Mouse (Mus musculus): ENCODE data around the gene Rpf1. TPM values are rescaled to one million over a fixed set of nuclear protein-coding genes. Genes with fewer than 3 reads are reported as not detected.
A peak's percentile ranks its signal among the peaks of the same experiment; 100 is the strongest.

Gene Rpf1
- polyA plus RNA-seq, 1 experiment from 2014 or later = 56.8 TPM

DNA sequence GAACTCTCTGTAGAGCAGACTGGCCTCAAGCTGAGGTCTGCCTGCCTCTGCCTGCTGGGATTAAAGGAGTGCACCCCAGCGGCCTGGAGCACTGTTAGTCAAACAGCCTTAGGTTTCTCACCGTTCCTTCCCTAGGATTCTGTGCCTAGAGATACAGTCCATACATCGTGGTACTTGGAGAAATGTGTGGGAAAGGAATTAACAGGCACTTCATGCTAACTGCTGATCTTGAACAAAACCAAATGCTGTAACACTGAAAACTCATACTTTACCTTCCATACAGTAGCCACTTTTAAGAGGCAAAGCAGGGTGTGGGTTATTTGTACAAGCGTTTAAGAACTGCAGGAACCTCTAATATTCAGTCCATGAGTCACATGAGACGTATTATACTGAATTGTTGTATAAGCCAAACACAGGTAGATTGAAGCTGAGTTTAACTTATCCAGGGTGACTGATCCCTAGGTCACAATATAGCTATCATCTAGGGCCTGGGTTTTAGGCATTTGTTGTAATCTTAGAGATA is 19.6 kb downstream of the Rpf1 start:
- ATAC-seq (ENCODE audit: low FRiP score, low TSS enrichment) = no peak
- no peaks in the 10 kb centered on the region for H3K9me3 ChIP-seq (ENCODE audit: low read length)
- H3K36me3 ChIP-seq (ENCODE audit: insufficient read depth, low read length) = peaks cover 21% of the 10 kb centered on the region
- H3K27me3 ChIP-seq (ENCODE audit: insufficient read depth, low read length) = no peaks in the 10 kb centered on the region
- peak overlapping the region; percentile 98 for H3K9ac ChIP-seq (replicated peaks; ENCODE audit: low read length)
- peaks cover 27% of the 10 kb centered on the region for H3K4me1 ChIP-seq (ENCODE audit: insufficient read depth, low read length)
- 56% methylated on average over 5 of the region's 5 CpGs for WGBS
- H3K27ac ChIP-seq (ENCODE audit: low read length) = no peak overlapping the region
- H3K4me2 ChIP-seq (replicated peaks; ENCODE audit: low read depth, low read length) = peak overlapping the region; percentile 84
- H3K4me3 ChIP-seq (ENCODE audit: low read length) = peak overlapping the region; percentile 95

DNA sequence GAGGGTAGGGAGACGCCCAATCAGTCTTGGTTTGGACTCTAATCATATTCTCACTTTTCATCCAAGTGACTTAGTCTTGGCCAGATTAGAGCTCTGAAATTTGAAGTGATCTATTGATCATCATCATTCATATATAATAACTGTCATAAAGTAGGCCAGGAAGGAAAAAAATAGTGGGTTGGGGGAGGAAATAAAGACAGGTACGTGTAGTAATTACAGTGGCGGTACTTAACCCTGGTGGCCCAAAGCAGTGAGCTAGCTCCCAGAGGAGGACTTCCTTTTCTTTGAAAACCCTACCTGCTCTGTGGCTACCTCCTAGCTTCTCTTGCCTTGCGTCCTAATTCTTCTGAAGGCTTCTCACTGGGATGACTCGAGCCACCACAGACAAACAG is 20.4 kb downstream of the Rpf1 start:
- Histone ChIP-seq H3K9ac (replicated peaks; ENCODE audit: low read length) (peak overlapping the region; percentile 98), H3K27ac (ENCODE audit: low read length) (peak overlapping the region; percentile 97), H3K4me2 (replicated peaks; ENCODE audit: low read depth, low read length) (peak overlapping the region; percentile 84), H3K4me1 (ENCODE audit: insufficient read depth, low read length) (peaks cover 27% of the 10 kb centered on the region), H3K27me3 (ENCODE audit: insufficient read depth, low read length) (no peaks in the 10 kb centered on the region), H3K9me3 (ENCODE audit: low read length) (no peaks in the 10 kb centered on the region), H3K4me3 (ENCODE audit: low read length) (peak overlapping the region; percentile 95), H3K36me3 (ENCODE audit: insufficient read depth, low read length) (peaks cover 15% of the 10 kb centered on the region)
- 5% methylated on average over 5 of the region's 5 CpGs for WGBS
- no peak for ATAC-seq (ENCODE audit: low FRiP score, low TSS enrichment)

- peak overlapping the region; percentile 97 for H3K27ac ChIP-seq (ENCODE audit: low read length)
Observed at GRCm38 (mm10) chr3:146500003-146500809, 21.0 kb downstream of the Rpf1 start.

GRCm38 (mm10) chr3:146499431-146500002 is 21.7 kb downstream of the Rpf1 start, which contains the start of the genes Spata1 and Gng5:
Spata1 (minus strand) TSS chr3:146499753.
Gng5 (plus strand) TSS chr3:146499807.
- peaks cover 27% of the 10 kb centered on the region for H3K4me1 ChIP-seq (ENCODE audit: insufficient read depth, low read length)
- 0% methylated on average over 47 of the region's 88 CpGs for WGBS
- no peaks in the 10 kb centered on the region for H3K27me3 ChIP-seq (ENCODE audit: insufficient read depth, low read length)
- no peaks in the 10 kb centered on the region for H3K9me3 ChIP-seq (ENCODE audit: low read length)
- peak within 1 kb of the TSS; percentile 95 for H3K4me3 ChIP-seq (ENCODE audit: low read length)
- H3K36me3 ChIP-seq (ENCODE audit: insufficient read depth, low read length) = peaks cover 8% of the 10 kb centered on the region
- H3K4me2 ChIP-seq (replicated peaks; ENCODE audit: low read depth, low read length) = peak within 1 kb of the TSS; percentile 84
- peak within 1 kb of the TSS; percentile 98 for H3K9ac ChIP-seq (replicated peaks; ENCODE audit: low read length)
- ATAC-seq (ENCODE audit: low FRiP score, low TSS enrichment) = peak; percentile 96
- peak within 1 kb of the TSS; percentile 97 for H3K27ac ChIP-seq (ENCODE audit: low read length)

More at GRCm38 (mm10) chr3:146500003-146500809, 21.0 kb downstream of the Rpf1 start:
- peak overlapping the region; percentile 98 for H3K9ac ChIP-seq (replicated peaks; ENCODE audit: low read length)
- ATAC-seq (ENCODE audit: low FRiP score, low TSS enrichment) = peak; percentile 84
- peaks cover 10% of the 10 kb centered on the region for H3K36me3 ChIP-seq (ENCODE audit: insufficient read depth, low read length)
- H3K27me3 ChIP-seq (ENCODE audit: insufficient read depth, low read length) = no peaks in the 10 kb centered on the region
- no peaks in the 10 kb centered on the region for H3K9me3 ChIP-seq (ENCODE audit: low read length)
- under 1% methylated on average over 57 of the region's 57 CpGs for WGBS
- peak overlapping the region; percentile 95 for H3K4me3 ChIP-seq (ENCODE audit: low read length)
- H3K4me1 ChIP-seq (ENCODE audit: insufficient read depth, low read length) = peaks cover 27% of the 10 kb centered on the region
- peak overlapping the region; percentile 84 for H3K4me2 ChIP-seq (replicated peaks; ENCODE audit: low read depth, low read length)

- peaks cover 8% of the 10 kb centered on the region for H3K36me3 ChIP-seq (ENCODE audit: insufficient read depth, low read length)
- no peaks in the 10 kb centered on the region for H3K27me3 ChIP-seq (ENCODE audit: insufficient read depth, low read length)
- H3K4me3 ChIP-seq (ENCODE audit: low read length) = peak overlapping the region; percentile 95
- WGBS = 2% methylated on average over 13 of the region's 13 CpGs
- ATAC-seq (ENCODE audit: low FRiP score, low TSS enrichment) = no peak
- peak overlapping the region; percentile 98 for H3K9ac ChIP-seq (replicated peaks; ENCODE audit: low read length)
- H3K9me3 ChIP-seq (ENCODE audit: low read length) = no peaks in the 10 kb centered on the region
- H3K4me1 ChIP-seq (ENCODE audit: insufficient read depth, low read length) = peaks cover 27% of the 10 kb centered on the region
- peak overlapping the region; percentile 95 for H3K27ac ChIP-seq (ENCODE audit: low read length)
- peak overlapping the region; percentile 57 for H3K4me2 ChIP-seq (replicated peaks; ENCODE audit: low read depth, low read length)
Observed at GRCm38 (mm10) chr3:146498989-146499388, 22.2 kb downstream of the Rpf1 start.

GRCm38 (mm10) chr3:146494941-146495340 is 26.3 kb downstream of the Rpf1 start:
- 67% methylated on average over 8 of the region's 8 CpGs for WGBS
- H3K9me3 ChIP-seq (ENCODE audit: low read length) = no peaks in the 10 kb centered on the region

GRCm38 (mm10) chr3:146486464-146486863 is 34.8 kb downstream of the Rpf1 start:
- H3K4me1 ChIP-seq (ENCODE audit: insufficient read depth, low read length) = no peaks in the 10 kb centered on the region
- peaks cover 3% of the 10 kb centered on the region; the same call in 1 of the 2 replicates for H3K36me3 ChIP-seq (ENCODE audit: insufficient read depth, low read length)
- no peak for ATAC-seq (ENCODE audit: low FRiP score, low TSS enrichment)
- H3K27ac ChIP-seq (ENCODE audit: low read length) = no peak overlapping the region
- H3K9ac ChIP-seq (replicated peaks; ENCODE audit: low read length) = no peak overlapping the region
- H3K4me3 ChIP-seq (ENCODE audit: low read length) = no peak overlapping the region
- no peaks in the 10 kb centered on the region for H3K27me3 ChIP-seq (ENCODE audit: insufficient read depth, low read length)
- no peak overlapping the region for H3K4me2 ChIP-seq (replicated peaks; ENCODE audit: low read depth, low read length)
- no peaks in the 10 kb centered on the region for H3K9me3 ChIP-seq (ENCODE audit: low read length)
- 81% methylated on average over 4 of the region's 4 CpGs for WGBS

More at GRCm38 (mm10) chr3:146494941-146495340, 26.3 kb downstream of the Rpf1 start:
- Histone ChIP-seq H3K36me3 (ENCODE audit: insufficient read depth, low read length) (no peaks in the 10 kb centered on the region), H3K4me2 (replicated peaks; ENCODE audit: low read depth, low read length) (no peak overlapping the region), H3K4me1 (ENCODE audit: insufficient read depth, low read length) (peaks cover 3% of the 10 kb centered on the region; the same call in 1 of the 2 replicates), H3K9ac (replicated peaks; ENCODE audit: low read length) (no peak overlapping the region), H3K27ac (ENCODE audit: low read length) (no peak overlapping the region), H3K4me3 (ENCODE audit: low read length) (no peak overlapping the region), H3K27me3 (ENCODE audit: insufficient read depth, low read length) (no peaks in the 10 kb centered on the region)
- ATAC-seq (ENCODE audit: low FRiP score, low TSS enrichment) = no peak

DNA sequence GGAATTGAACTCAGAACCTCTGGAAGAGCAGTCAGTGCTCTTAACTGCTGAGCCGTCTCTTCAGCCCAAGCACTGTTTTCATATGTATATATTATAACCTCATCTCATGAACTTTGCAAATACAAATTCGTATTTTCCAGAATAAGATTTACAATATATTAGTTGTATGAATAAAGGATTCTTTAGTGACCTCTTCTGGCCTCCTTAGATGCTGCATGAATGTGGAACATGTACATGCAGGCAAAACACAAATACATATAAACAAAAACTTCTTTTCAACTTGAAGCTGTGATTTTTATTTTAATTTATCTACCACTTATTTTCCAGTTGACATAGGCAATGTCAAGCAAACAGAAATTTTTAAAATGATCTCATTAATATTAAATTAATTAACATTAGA is 39.2 kb downstream of the Rpf1 start:
- Histone ChIP-seq H3K27ac (ENCODE audit: low read length) (no peak overlapping the region), H3K4me2 (replicated peaks; ENCODE audit: low read depth, low read length) (no peak overlapping the region), H3K36me3 (ENCODE audit: insufficient read depth, low read length) (peaks cover 3% of the 10 kb centered on the region; the same call in 1 of the 2 replicates), H3K9ac (replicated peaks; ENCODE audit: low read length) (no peak overlapping the region), H3K4me1 (ENCODE audit: insufficient read depth, low read length) (no peaks in the 10 kb centered on the region), H3K9me3 (ENCODE audit: low read length) (no peaks in the 10 kb centered on the region), H3K4me3 (ENCODE audit: low read length) (no peak overlapping the region), H3K27me3 (ENCODE audit: insufficient read depth, low read length) (no peaks in the 10 kb centered on the region)
- no peak for ATAC-seq (ENCODE audit: low FRiP score, low TSS enrichment)
- WGBS = 61% methylated on average over 2 of the region's 2 CpGs

DNA sequence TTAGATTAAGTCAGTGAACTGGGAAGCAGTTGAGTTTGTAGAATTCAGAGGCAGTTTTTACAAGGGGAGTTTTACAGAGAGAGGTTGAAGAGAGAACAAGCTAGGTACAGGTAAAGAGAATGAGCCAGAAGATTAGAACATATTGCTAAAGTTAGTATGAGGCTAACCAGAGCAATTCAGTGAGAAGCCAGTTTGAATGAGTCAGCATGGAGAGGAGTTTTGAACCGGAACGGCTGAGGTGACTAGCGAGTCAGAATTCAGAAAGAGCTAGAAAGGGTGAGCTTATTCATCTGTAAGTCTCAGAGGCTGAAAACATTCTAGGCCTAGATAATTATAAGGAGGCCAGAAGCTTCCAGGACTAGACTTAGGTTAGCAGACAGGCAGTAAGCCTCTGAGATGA is 46.8 kb downstream of the Rpf1 start:
- no peak overlapping the region for H3K4me2 ChIP-seq (replicated peaks; ENCODE audit: low read depth, low read length)
- H3K9me3 ChIP-seq (ENCODE audit: low read length) = no peaks in the 10 kb centered on the region
- H3K27me3 ChIP-seq (ENCODE audit: insufficient read depth, low read length) = no peaks in the 10 kb centered on the region
- no peaks in the 10 kb centered on the region for H3K36me3 ChIP-seq (ENCODE audit: insufficient read depth, low read length)
- no peak overlapping the region for H3K27ac ChIP-seq (ENCODE audit: low read length)
- H3K9ac ChIP-seq (replicated peaks; ENCODE audit: low read length) = no peak overlapping the region
- H3K4me3 ChIP-seq (ENCODE audit: low read length) = no peak overlapping the region
- 77% methylated on average over 3 of the region's 3 CpGs for WGBS
- no peaks in the 10 kb centered on the region for H3K4me1 ChIP-seq (ENCODE audit: insufficient read depth, low read length)
- no peak for ATAC-seq (ENCODE audit: low FRiP score, low TSS enrichment)

GRCm38 (mm10) chr3:146473741-146474140 is 47.5 kb downstream of the Rpf1 start:
- Histone ChIP-seq H3K4me3 (ENCODE audit: low read length) (no peak overlapping the region), H3K9me3 (ENCODE audit: low read length) (no peaks in the 10 kb centered on the region), H3K36me3 (ENCODE audit: insufficient read depth, low read length) (no peaks in the 10 kb centered on the region), H3K4me2 (replicated peaks; ENCODE audit: low read depth, low read length) (no peak overlapping the region), H3K27me3 (ENCODE audit: insufficient read depth, low read length) (no peaks in the 10 kb centered on the region), H3K9ac (replicated peaks; ENCODE audit: low read length) (no peak overlapping the region), H3K27ac (ENCODE audit: low read length) (no peak overlapping the region), H3K4me1 (ENCODE audit: insufficient read depth, low read length) (no peaks in the 10 kb centered on the region)
- ATAC-seq (ENCODE audit: low FRiP score, low TSS enrichment) = no peak

Data from kidney, embryonic 16.5 days (tissue).